Mouse (Mus musculus) embryonic facial prominence, embryonic 11.5 days (tissue): ENCODE results near the gene Pcca. TPM values are rescaled to one million over a fixed set of nuclear protein-coding genes. Genes with fewer than 3 reads are reported as not detected.
A peak's percentile ranks its signal among the peaks of the same experiment; 100 is the strongest.
"Not testable (repeated sequence)": the region's sequence is repeated elsewhere in the genome, so short reads cannot be mapped to it uniquely, and the experiment has no call there.

Source experiments
- ATAC-seq: fragments of 200-750 bp; cut with Nextera tagmentation; replicated peaks from 2 replicates; pipeline ENCODE4 v1.8.0; 2017; ENCODE audit warnings: low read depth; ENCODE audit not compliant: insufficient number of reproducible peaks, low FRiP score, low TSS enrichment
- DNase-seq: peaks from one replicate; pipeline ENCODE4 v3.0.0-alpha.2; 2015; ENCODE audit warnings: low spot score
- H3K27ac ChIP-seq: fragments of 300-500 bp; sonication (generic); replicated peaks from 2 replicates; pipeline ENCODE4 v1.5.1; 2014; ENCODE audit warnings: mild to moderate bottlenecking, low read depth, low read length, control low read depth
- H3K27me3 ChIP-seq: fragments of 300-500 bp; sonication (generic); 2 replicates; pipeline ENCODE4 v1.6.1; 2014; ENCODE audit warnings: mild to moderate bottlenecking, low read length, moderate library complexity, mixed read lengths; ENCODE audit not compliant: control insufficient read depth, insufficient read depth
- H3K36me3 ChIP-seq: fragments of 300-500 bp; sonication (generic); replicated peaks from 2 replicates; pipeline ENCODE4 v1.6.1; 2014; ENCODE audit warnings: low read depth, mild to moderate bottlenecking, low read length, moderate library complexity, mixed read lengths; ENCODE audit not compliant: control insufficient read depth, insufficient read depth
- H3K4me1 ChIP-seq: fragments of 300-500 bp; sonication (generic); 2 replicates; pipeline ENCODE4 v1.6.1; 2014; ENCODE audit warnings: low read length, mixed read lengths; ENCODE audit not compliant: control insufficient read depth, insufficient read depth
- H3K4me2 ChIP-seq: fragments of 300-500 bp; sonication (generic); 2 replicates; pipeline ENCODE4 v1.6.1; 2014; ENCODE audit warnings: low read depth, mild to moderate bottlenecking, control low read depth, low read length, moderate library complexity
- H3K4me3 ChIP-seq: fragments of 300-500 bp; sonication (generic); 2 replicates; pipeline ENCODE4 v1.5.1; 2014; ENCODE audit warnings: low read depth, low read length, control low read depth
- H3K9ac ChIP-seq: fragments of 300-500 bp; sonication (generic); replicated peaks from 2 replicates; pipeline ENCODE4 v1.6.1; 2014; ENCODE audit warnings: mild to moderate bottlenecking, control low read depth, low read length
- H3K9me3 ChIP-seq: fragments of 300-500 bp; sonication (generic); replicated peaks from 2 replicates; pipeline ENCODE4 v1.6.1; 2016; ENCODE audit warnings: mild to moderate bottlenecking, low read length, inconsistent platforms, mixed read lengths; ENCODE audit not compliant: control insufficient read depth
- WGBS: fragments of 180-500 bp; shearing (Covaris S2); extraction: QIAGEN DNeasy Blood & Tissue Kit; methylation state at CpG from one replicate; pipeline ENCODE4 v1.1.7; 2014; 5-methylcytosine and 5-hydroxymethylcytosine counted together
- polyA plus RNA-seq: library from polyadenylated mRNA; unstranded; fragments of >200 nt; fragmentation: Nextera tagmentation; extraction: Ambion mirVana; gene quantifications from 2 replicates; pipeline ENCODE4 v1.2.1, GENCODE M21; 2014

Gene Pcca
- polyA plus RNA-seq, 1 experiment from 2014 or later = 35.3 TPM

GRCm38 (mm10) chr14:122577816-122578215 lies 43.7 kb downstream of the Pcca start:
- no peak for DNase-seq
- Histone ChIP-seq H3K36me3 (no peaks in the 10 kb centered on the region), H3K9ac (no peak overlapping the region), H3K27me3 (no peaks in the 10 kb centered on the region), H3K27ac (no peak overlapping the region), H3K4me1 (no peaks in the 10 kb centered on the region), H3K4me3 (no peak overlapping the region), H3K4me2 (no peak overlapping the region), H3K9me3 (no peaks in the 10 kb centered on the region)
- WGBS = 84% methylated on average over 4 of the region's 4 CpGs
- ATAC-seq = no peak

GRCm38 (mm10) chr14:122582057-122582456 lies 47.9 kb downstream of the Pcca start:
- H3K4me2 ChIP-seq = no peak overlapping the region
- no peak overlapping the region for H3K27ac ChIP-seq
- H3K9ac ChIP-seq = no peak overlapping the region
- no peaks in the 10 kb centered on the region for H3K36me3 ChIP-seq
- no peaks in the 10 kb centered on the region for H3K4me1 ChIP-seq
- WGBS = 73% methylated on average over 4 of the region's 4 CpGs
- ATAC-seq (no peak; the same call in 1 of the 2 replicates), DNase-seq (no peak)
- H3K9me3 ChIP-seq = no peaks in the 10 kb centered on the region
- no peak overlapping the region for H3K4me3 ChIP-seq
- no peaks in the 10 kb centered on the region for H3K27me3 ChIP-seq

GRCm38 (mm10) chr14:122582491-122583077 lies 48.5 kb downstream of the Pcca start:
- 68% methylated on average over 7 of the region's 7 CpGs for WGBS
- ATAC-seq (no peak), DNase-seq (peak; percentile 13)
- H3K9ac ChIP-seq = no peak overlapping the region
- H3K4me2 ChIP-seq = no peak overlapping the region
- H3K4me1 ChIP-seq = no peaks in the 10 kb centered on the region
- no peaks in the 10 kb centered on the region for H3K36me3 ChIP-seq
- no peak overlapping the region for H3K27ac ChIP-seq
- H3K9me3 ChIP-seq = no peaks in the 10 kb centered on the region
- no peaks in the 10 kb centered on the region for H3K27me3 ChIP-seq
- H3K4me3 ChIP-seq = no peak overlapping the region

GRCm38 (mm10) chr14:122584087-122584486 lies 50.0 kb downstream of the Pcca start:
- H3K4me2 ChIP-seq, H3K27ac ChIP-seq, H3K4me3 ChIP-seq, H3K27me3 ChIP-seq, ATAC-seq, H3K9ac ChIP-seq, DNase-seq, H3K36me3 ChIP-seq, H3K4me1 ChIP-seq, H3K9me3 ChIP-seq: not testable (repeated sequence)
- 83% methylated on average over 2 of the region's 2 CpGs for WGBS

- no peak for ATAC-seq
- WGBS = 82% methylated on average over 4 of the region's 4 CpGs
- H3K27me3 ChIP-seq = no peaks in the 10 kb centered on the region
Observed at GRCm38 (mm10) chr14:122586942-122587341, 52.8 kb downstream of the Pcca start.

GRCm38 (mm10) chr14:122597534-122597933 lies 63.4 kb downstream of the Pcca start:
- Histone ChIP-seq H3K27me3 (no peaks in the 10 kb centered on the region), H3K4me1 (no peaks in the 10 kb centered on the region), H3K36me3 (no peaks in the 10 kb centered on the region), H3K27ac (no peak overlapping the region), H3K9ac (no peak overlapping the region), H3K9me3 (no peaks in the 10 kb centered on the region), H3K4me3 (no peak overlapping the region), H3K4me2 (no peak overlapping the region)
- no peak for ATAC-seq
- DNase-seq = no peak
- WGBS = 87% methylated on average over 5 of the region's 5 CpGs

More at GRCm38 (mm10) chr14:122586942-122587341, 52.8 kb downstream of the Pcca start:
- Histone ChIP-seq H3K4me1 (no peaks in the 10 kb centered on the region), H3K9ac (no peak overlapping the region), H3K9me3 (no peaks in the 10 kb centered on the region), H3K4me2 (no peak overlapping the region), H3K4me3 (no peak overlapping the region), H3K36me3 (no peaks in the 10 kb centered on the region), H3K27ac (no peak overlapping the region)
- DNase-seq = no peak

- DNase-seq (no peak), ATAC-seq (no peak)
- no peaks in the 10 kb centered on the region for H3K4me1 ChIP-seq
- H3K27me3 ChIP-seq = no peaks in the 10 kb centered on the region
- no peaks in the 10 kb centered on the region for H3K9me3 ChIP-seq
- no peak overlapping the region for H3K4me2 ChIP-seq
- H3K4me3 ChIP-seq = no peak overlapping the region
- H3K9ac ChIP-seq = no peak overlapping the region
- no peak overlapping the region for H3K27ac ChIP-seq
- no peaks in the 10 kb centered on the region for H3K36me3 ChIP-seq
- WGBS = 87% methylated on average over 2 of the region's 2 CpGs
Observed at GRCm38 (mm10) chr14:122598802-122599201, 64.7 kb downstream of the Pcca start.

GRCm38 (mm10) chr14:122599839-122600238 lies 65.7 kb downstream of the Pcca start:
- WGBS = 72% methylated on average over 9 of the region's 9 CpGs
- DNase-seq = no peak
- Histone ChIP-seq H3K4me2 (no peak overlapping the region), H3K4me3 (no peak overlapping the region), H3K9me3 (no peaks in the 10 kb centered on the region), H3K9ac (no peak overlapping the region), H3K27ac (no peak overlapping the region), H3K36me3 (no peaks in the 10 kb centered on the region), H3K4me1 (no peaks in the 10 kb centered on the region), H3K27me3 (no peaks in the 10 kb centered on the region)
- no peak for ATAC-seq
